Mouse (Mus musculus) cortical plate, adult 2 months (tissue): ENCODE measurements around the gene Ppm1d.

Experiments
- CTCF ChIP-seq: fragments of 200-500 bp; IDR thresholded peaks from 2 replicates; pipeline ENCODE4 v1.5.1; 2011; ENCODE audit warnings: mild to moderate bottlenecking, control low read depth, low read length; ENCODE audit not compliant: insufficient read depth; ENCODE audit errors: extremely low read depth
- POLR2A ChIP-seq: fragments of 200-500 bp; IDR thresholded peaks from 2 replicates; pipeline ENCODE4 v1.6.1; 2011; ENCODE audit warnings: mild to moderate bottlenecking, low read length, control low read depth; ENCODE audit not compliant: insufficient read depth; ENCODE audit errors: extremely low read depth

GRCm38 (mm10) chr11:85277609-85278008 is 33.4 kb upstream of the Ppm1d start:
- TF ChIP-seq POLR2A = no peak
- no peak for TF ChIP-seq CTCF
